Mouse (Mus musculus): ENCODE measurements at regions not wholly inside any gene's neighbourhood (a gene's known extent, or its start where the extent isn't known, plus 50 kb on each side); places are given as distances from the start of the nearest gene placed in this dataset.

GRCm38 (mm10) chr5:125997173-125997572, 465.6 kb downstream of the Tmem132b start:
- no peak overlapping the region for H3K4me3 ChIP-seq (replicated peaks; ENCODE audit: low read depth, low read length)
- no peak overlapping the region for H3K27ac ChIP-seq
- no peak for ATAC-seq (replicated peaks; ENCODE audit: low FRiP score, low read depth)
- no peaks in the 10 kb centered on the region for H3K4me1 ChIP-seq (replicated peaks; ENCODE audit: insufficient read depth, low read length)
- 60% methylated on average over 8 of the region's 8 CpGs for WGBS
- TF ChIP-seq CTCF (IDR thresholded peaks at IDR 0.05; ENCODE audit: low read depth): no peak
- DNase-seq (ENCODE audit: low spot score): no peak
- no peaks in the 10 kb centered on the region for H3K36me3 ChIP-seq (ENCODE audit: insufficient read depth, low read length)
- no peaks in the 10 kb centered on the region for H3K27me3 ChIP-seq (ENCODE audit: insufficient read depth, low read length)
- H3K9me3 ChIP-seq (replicated peaks; ENCODE audit: low read length): no peaks in the 10 kb centered on the region
- H3K4me2 ChIP-seq (ENCODE audit: low read length): no peak overlapping the region
- H3K9ac ChIP-seq (ENCODE audit: low read depth, low read length): no peak overlapping the region

GRCm38 (mm10) chr5:126007871-126008270, 476.3 kb downstream of the Tmem132b start:
- Histone ChIP-seq H3K27ac (no peak overlapping the region), H3K9me3 (replicated peaks; ENCODE audit: low read length) (no peaks in the 10 kb centered on the region), H3K9ac (ENCODE audit: low read depth, low read length) (no peak overlapping the region), H3K36me3 (ENCODE audit: insufficient read depth, low read length) (no peaks in the 10 kb centered on the region), H3K4me2 (ENCODE audit: low read length) (no peak overlapping the region), H3K4me3 (replicated peaks; ENCODE audit: low read depth, low read length) (no peak overlapping the region), H3K4me1 (replicated peaks; ENCODE audit: insufficient read depth, low read length) (no peaks in the 10 kb centered on the region), H3K27me3 (ENCODE audit: insufficient read depth, low read length) (no peaks in the 10 kb centered on the region)
- WGBS: 52% methylated on average over 4 of the region's 4 CpGs
- ATAC-seq (replicated peaks; ENCODE audit: low FRiP score, low read depth): no peak
- no peak for TF ChIP-seq CTCF (IDR thresholded peaks at IDR 0.05; ENCODE audit: low read depth)
- no peak for DNase-seq (ENCODE audit: low spot score)

- no peak for DNase-seq (ENCODE audit: low spot score)
- H3K27me3 ChIP-seq (ENCODE audit: insufficient read depth, low read length): no peaks in the 10 kb centered on the region
- no peak overlapping the region for H3K27ac ChIP-seq
- ATAC-seq (replicated peaks; ENCODE audit: low FRiP score, low read depth): no peak
- H3K4me3 ChIP-seq (replicated peaks; ENCODE audit: low read depth, low read length): no peak overlapping the region
- 79% methylated on average over 8 of the region's 8 CpGs for WGBS
- H3K4me2 ChIP-seq (ENCODE audit: low read length): no peak overlapping the region
- no peak overlapping the region for H3K9ac ChIP-seq (ENCODE audit: low read depth, low read length)
- no peak for TF ChIP-seq CTCF (IDR thresholded peaks at IDR 0.05; ENCODE audit: low read depth)
- H3K4me1 ChIP-seq (replicated peaks; ENCODE audit: insufficient read depth, low read length): no peaks in the 10 kb centered on the region
- no peaks in the 10 kb centered on the region for H3K9me3 ChIP-seq (replicated peaks; ENCODE audit: low read length)
- no peaks in the 10 kb centered on the region for H3K36me3 ChIP-seq (ENCODE audit: insufficient read depth, low read length)
Measured at GRCm38 (mm10) chr5:126008321-126008720, 476.7 kb downstream of the Tmem132b start.

DNA sequence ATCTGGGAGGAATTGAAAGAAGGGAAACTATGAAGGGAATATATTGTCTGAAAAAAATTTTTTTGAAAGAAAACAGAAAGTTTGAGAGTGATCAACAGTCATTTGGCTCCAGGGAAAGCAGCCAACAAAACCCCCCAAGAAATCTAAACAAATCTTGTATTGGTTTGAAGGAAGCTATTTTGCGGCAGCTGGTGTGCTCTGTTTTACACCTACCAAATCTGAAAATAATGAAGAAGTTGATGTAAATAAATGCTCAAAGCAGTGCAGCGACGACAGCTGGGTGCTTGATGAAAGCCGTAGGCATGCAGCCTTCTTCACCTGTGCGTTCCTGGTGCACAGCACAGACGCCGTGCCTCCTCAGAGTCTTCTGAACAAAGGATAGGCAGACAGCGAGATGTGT, 488.2 kb downstream of the Tmem132b start:
- no peak for DNase-seq (ENCODE audit: low spot score)
- Histone ChIP-seq H3K4me3 (replicated peaks; ENCODE audit: low read depth, low read length) (no peak overlapping the region), H3K27me3 (ENCODE audit: insufficient read depth, low read length) (no peaks in the 10 kb centered on the region), H3K27ac (no peak overlapping the region), H3K4me2 (ENCODE audit: low read length) (no peak overlapping the region), H3K9me3 (replicated peaks; ENCODE audit: low read length) (no peaks in the 10 kb centered on the region), H3K9ac (ENCODE audit: low read depth, low read length) (no peak overlapping the region), H3K4me1 (replicated peaks; ENCODE audit: insufficient read depth, low read length) (no peaks in the 10 kb centered on the region), H3K36me3 (ENCODE audit: insufficient read depth, low read length) (no peaks in the 10 kb centered on the region)
- no peak for TF ChIP-seq CTCF (IDR thresholded peaks at IDR 0.05; ENCODE audit: low read depth)
- no peak for ATAC-seq (replicated peaks; ENCODE audit: low FRiP score, low read depth)
- 88% methylated on average over 8 of the region's 8 CpGs for WGBS

GRCm38 (mm10) chr5:126023906-126024305, 492.3 kb downstream of the Tmem132b start:
- no peaks in the 10 kb centered on the region for H3K4me1 ChIP-seq (replicated peaks; ENCODE audit: insufficient read depth, low read length)
- no peak for TF ChIP-seq CTCF (IDR thresholded peaks at IDR 0.05; ENCODE audit: low read depth)

GRCm38 (mm10) chr5:126034846-126035245, 503.3 kb downstream of the Tmem132b start:
- Histone ChIP-seq H3K9ac (ENCODE audit: low read depth, low read length) (no peak overlapping the region), H3K4me2 (ENCODE audit: low read length) (no peak overlapping the region), H3K27me3 (ENCODE audit: insufficient read depth, low read length) (no peaks in the 10 kb centered on the region), H3K9me3 (replicated peaks; ENCODE audit: low read length) (no peaks in the 10 kb centered on the region; the same call in 1 of the 2 replicates), H3K4me1 (replicated peaks; ENCODE audit: insufficient read depth, low read length) (no peaks in the 10 kb centered on the region), H3K27ac (no peak overlapping the region), H3K36me3 (ENCODE audit: insufficient read depth, low read length) (no peaks in the 10 kb centered on the region), H3K4me3 (replicated peaks; ENCODE audit: low read depth, low read length) (no peak overlapping the region)
- no peak for ATAC-seq (replicated peaks; ENCODE audit: low FRiP score, low read depth)
- TF ChIP-seq CTCF (IDR thresholded peaks at IDR 0.05; ENCODE audit: low read depth): no peak
- 81% methylated on average over 1 of the region's 1 CpGs for WGBS
- no peak for DNase-seq (ENCODE audit: low spot score)

More at GRCm38 (mm10) chr5:126023906-126024305, 492.3 kb downstream of the Tmem132b start:
- H3K27me3 ChIP-seq (ENCODE audit: insufficient read depth, low read length): no peaks in the 10 kb centered on the region
- ATAC-seq (replicated peaks; ENCODE audit: low FRiP score, low read depth): no peak
- H3K4me3 ChIP-seq (replicated peaks; ENCODE audit: low read depth, low read length): no peak overlapping the region
- no peak overlapping the region for H3K9ac ChIP-seq (ENCODE audit: low read depth, low read length)
- H3K27ac ChIP-seq: no peak overlapping the region
- no peak overlapping the region for H3K4me2 ChIP-seq (ENCODE audit: low read length)
- H3K36me3 ChIP-seq (ENCODE audit: insufficient read depth, low read length): no peaks in the 10 kb centered on the region
- peak; percentile 11 for DNase-seq (ENCODE audit: low spot score)
- H3K9me3 ChIP-seq (replicated peaks; ENCODE audit: low read length): no peaks in the 10 kb centered on the region
- WGBS: 28% methylated on average over 2 of the region's 2 CpGs

DNA sequence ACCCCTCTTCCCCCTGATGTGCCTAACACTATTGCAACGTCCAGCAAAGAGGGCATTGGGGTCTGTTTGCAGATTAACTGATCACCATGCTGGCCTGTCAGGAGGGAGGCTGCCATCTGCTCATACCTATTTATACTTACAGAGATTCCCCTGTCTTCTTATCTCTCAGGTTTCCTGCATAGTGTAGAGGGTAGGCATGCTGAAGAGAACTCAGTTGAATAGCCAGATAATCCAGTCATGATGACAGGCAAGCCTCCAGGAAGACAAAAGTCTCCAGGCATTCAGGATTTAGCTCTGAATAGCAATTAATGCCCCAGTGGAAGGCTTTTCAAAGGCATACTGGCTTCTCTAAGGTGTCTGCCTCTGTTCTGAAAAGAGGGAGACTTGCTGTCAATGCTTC, 505.1 kb downstream of the Tmem132b start:
- ATAC-seq (replicated peaks; ENCODE audit: low FRiP score, low read depth) (no peak), DNase-seq (ENCODE audit: low spot score) (no peak)
- no peak overlapping the region for H3K4me2 ChIP-seq (ENCODE audit: low read length)
- no peaks in the 10 kb centered on the region for H3K4me1 ChIP-seq (replicated peaks; ENCODE audit: insufficient read depth, low read length)
- H3K36me3 ChIP-seq (ENCODE audit: insufficient read depth, low read length): no peaks in the 10 kb centered on the region
- H3K9ac ChIP-seq (ENCODE audit: low read depth, low read length): no peak overlapping the region
- H3K9me3 ChIP-seq (replicated peaks; ENCODE audit: low read length): no peaks in the 10 kb centered on the region; the same call in 1 of the 2 replicates
- 10% methylated on average over 1 of the region's 1 CpGs for WGBS
- no peaks in the 10 kb centered on the region for H3K27me3 ChIP-seq (ENCODE audit: insufficient read depth, low read length)
- H3K4me3 ChIP-seq (replicated peaks; ENCODE audit: low read depth, low read length): no peak overlapping the region
- H3K27ac ChIP-seq: no peak overlapping the region
- TF ChIP-seq CTCF (IDR thresholded peaks at IDR 0.05; ENCODE audit: low read depth): no peak
